Mouse (Mus musculus) hindbrain, embryonic 11.5 days (tissue): ENCODE measurements around the gene Atp7b. TPM values are rescaled to one million over a fixed set of nuclear protein-coding genes. Genes with fewer than 3 reads are reported as not detected.
A peak's percentile ranks its signal among the peaks of the same experiment; 100 is the strongest.

Source experiments
- ATAC-seq: fragments of 200-750 bp; cut with Nextera tagmentation; 2 replicates; pipeline ENCODE4 v1.8.0; 2017; ENCODE audit warnings: mild to moderate bottlenecking, moderate TSS enrichment, moderate library complexity; ENCODE audit not compliant: low FRiP score
- DNase-seq: peaks from one replicate; pipeline ENCODE4 v3.0.0-alpha.2; 2015; ENCODE audit warnings: low spot score
- H3K27ac ChIP-seq: fragments of 300-500 bp; sonication (generic); 2 replicates; pipeline ENCODE4 v1.5.1; 2014; ENCODE audit warnings: mild to moderate bottlenecking, low read depth, low read length
- H3K27me3 ChIP-seq: fragments of 300-500 bp; sonication (generic); 2 replicates; pipeline ENCODE4 v1.6.1; 2014; ENCODE audit warnings: mild to moderate bottlenecking, low read length, moderate library complexity, mixed read lengths; ENCODE audit not compliant: control insufficient read depth, insufficient read depth
- H3K36me3 ChIP-seq: fragments of 300-500 bp; sonication (generic); 2 replicates; pipeline ENCODE4 v1.6.1; 2014; ENCODE audit warnings: mild to moderate bottlenecking, low read length, moderate library complexity, mixed read lengths; ENCODE audit not compliant: control insufficient read depth, insufficient read depth
- H3K4me1 ChIP-seq: fragments of 300-500 bp; sonication (generic); replicated peaks from 2 replicates; pipeline ENCODE4 v1.6.1; 2014; ENCODE audit warnings: low read length, mixed read lengths; ENCODE audit not compliant: control insufficient read depth, insufficient read depth
- H3K4me2 ChIP-seq: fragments of 300-500 bp; sonication (generic); replicated peaks from 2 replicates; pipeline ENCODE4 v1.6.1; 2014; ENCODE audit warnings: mild to moderate bottlenecking, low read depth, low read length
- H3K4me3 ChIP-seq: fragments of 300-500 bp; sonication (generic); 2 replicates; pipeline ENCODE4 v1.5.1; 2014; ENCODE audit warnings: low read depth, low read length
- H3K9ac ChIP-seq: fragments of 300-500 bp; sonication (generic); 2 replicates; pipeline ENCODE4 v1.6.1; 2014; ENCODE audit warnings: low read depth, low read length
- H3K9me3 ChIP-seq: fragments of 300-500 bp; sonication (generic); 2 replicates; pipeline ENCODE4 v1.6.1; 2016; ENCODE audit warnings: low read length; ENCODE audit not compliant: control insufficient read depth
- WGBS: fragments of 180-500 bp; shearing (Covaris S2); extraction: QIAGEN DNeasy Blood & Tissue Kit; methylation state at CpG from one replicate; pipeline ENCODE4 v1.1.7; 2014; 5-methylcytosine and 5-hydroxymethylcytosine counted together
- polyA plus RNA-seq: library from polyadenylated mRNA; unstranded; fragments of >200 nt; fragmentation: Nextera tagmentation; extraction: Ambion mirVana; gene quantifications from 2 replicates; pipeline ENCODE4 v1.2.1, GENCODE M21; 2014

Atp7b gene
- polyA plus RNA-seq, 1 experiment from 2014 or later = 1.3 TPM

- Histone ChIP-seq H3K9me3 (no peaks in the 10 kb centered on the region), H3K27ac (no peak overlapping the region), H3K36me3 (no peaks in the 10 kb centered on the region), H3K4me3 (no peak overlapping the region), H3K9ac (no peak overlapping the region), H3K4me2 (no peak overlapping the region), H3K4me1 (no peaks in the 10 kb centered on the region), H3K27me3 (no peaks in the 10 kb centered on the region)
- DNase-seq = no peak
- 83% methylated on average over 9 of the region's 9 CpGs for WGBS
- no peak for ATAC-seq
Measured at GRCm38 (mm10) chr8:22058368-22058767, 1.7 kb downstream of the Atp7b start.

DNA sequence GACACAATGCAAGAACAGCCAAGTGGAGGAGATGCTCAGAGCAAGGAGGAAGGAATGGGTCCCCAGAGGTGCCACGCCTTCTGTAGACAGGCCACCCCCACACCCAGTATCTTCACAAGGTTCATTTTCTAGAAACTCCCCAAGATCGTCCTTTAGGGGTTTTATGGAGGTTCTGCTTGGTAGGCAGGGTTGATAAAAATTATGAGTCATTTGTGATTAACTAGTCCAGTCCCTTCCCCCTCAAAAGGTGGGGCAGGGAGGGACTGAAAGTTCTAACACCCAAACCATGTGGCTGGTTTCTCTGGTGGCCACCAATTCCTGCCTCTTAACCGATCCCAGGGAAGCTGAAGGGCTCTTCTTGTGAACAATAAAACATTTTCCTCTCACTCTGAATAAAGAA, 3.3 kb downstream of the Atp7b start:
- DNase-seq = no peak

GRCm38 (mm10) chr8:22055492-22055877, 4.6 kb downstream of the Atp7b start:
- H3K9ac ChIP-seq = no peak overlapping the region
- H3K4me2 ChIP-seq = no peak overlapping the region
- no peaks in the 10 kb centered on the region for H3K36me3 ChIP-seq
- 90% methylated on average over 2 of the region's 2 CpGs for WGBS
- H3K27ac ChIP-seq = no peak overlapping the region
- no peak overlapping the region for H3K4me3 ChIP-seq
- H3K27me3 ChIP-seq = no peaks in the 10 kb centered on the region
- H3K9me3 ChIP-seq = no peaks in the 10 kb centered on the region
- ATAC-seq (no peak), DNase-seq (no peak)
- H3K4me1 ChIP-seq = no peaks in the 10 kb centered on the region

More for the DNA sequence above, 3.3 kb downstream of the Atp7b start:
- H3K4me1 ChIP-seq = no peaks in the 10 kb centered on the region
- H3K9me3 ChIP-seq = no peaks in the 10 kb centered on the region
- H3K4me2 ChIP-seq = no peak overlapping the region
- WGBS = 80% methylated on average over 3 of the region's 3 CpGs
- no peak overlapping the region for H3K4me3 ChIP-seq
- H3K27me3 ChIP-seq = no peaks in the 10 kb centered on the region
- ATAC-seq = no peak
- H3K27ac ChIP-seq = no peak overlapping the region
- H3K36me3 ChIP-seq = no peaks in the 10 kb centered on the region
- H3K9ac ChIP-seq = no peak overlapping the region

- H3K4me3 ChIP-seq = no peak overlapping the region
- no peak overlapping the region for H3K9ac ChIP-seq
- DNase-seq = no peak
- no peaks in the 10 kb centered on the region for H3K36me3 ChIP-seq
- no peaks in the 10 kb centered on the region for H3K9me3 ChIP-seq
- no peaks in the 10 kb centered on the region for H3K4me1 ChIP-seq
- 83% methylated on average over 12 of the region's 12 CpGs for WGBS
- no peak for ATAC-seq
- no peak overlapping the region for H3K27ac ChIP-seq
- no peak overlapping the region for H3K4me2 ChIP-seq
- no peaks in the 10 kb centered on the region for H3K27me3 ChIP-seq
Measured at GRCm38 (mm10) chr8:22054674-22055491, 5.2 kb downstream of the Atp7b start.

DNA sequence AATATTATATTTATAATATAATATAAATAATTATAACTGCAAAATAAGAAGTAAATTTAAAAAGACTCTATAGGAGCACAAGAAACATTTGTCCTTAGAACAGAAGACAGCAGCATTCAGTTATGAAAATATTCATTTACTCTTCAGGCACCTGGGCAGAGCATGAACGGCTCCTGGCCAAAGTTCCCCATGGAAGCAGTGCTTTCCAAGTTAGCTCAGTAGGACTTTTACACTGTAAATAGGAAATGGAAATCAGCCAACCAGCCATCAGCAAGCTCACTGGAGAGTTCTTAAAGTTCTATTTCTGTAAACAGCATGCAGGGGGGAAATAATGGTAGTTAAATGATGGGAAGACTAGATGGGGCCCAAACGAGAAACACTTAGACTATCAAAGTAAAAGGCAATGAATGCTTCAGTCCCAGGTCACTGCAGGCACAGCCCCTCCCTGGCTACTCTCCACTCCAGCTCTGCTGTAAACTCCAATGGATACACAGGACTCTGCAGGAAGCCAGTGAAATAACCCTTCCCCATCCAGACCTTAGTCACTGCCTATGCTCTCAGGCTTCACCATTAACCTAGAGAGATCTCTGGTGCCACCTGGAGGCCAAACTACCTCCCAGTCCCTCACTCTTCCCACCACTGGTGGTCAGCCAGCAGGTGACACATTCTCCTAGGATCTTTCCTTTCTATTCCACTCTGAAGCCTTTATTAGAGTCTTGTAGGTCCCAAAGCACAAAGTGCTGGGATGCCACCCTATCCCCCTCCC, 12.2 kb downstream of the Atp7b start:
- Histone ChIP-seq H3K9me3 (no peaks in the 10 kb centered on the region), H3K4me2 (no peak overlapping the region), H3K4me3 (no peak overlapping the region), H3K36me3 (no peaks in the 10 kb centered on the region), H3K27ac (no peak overlapping the region), H3K4me1 (no peaks in the 10 kb centered on the region), H3K27me3 (no peaks in the 10 kb centered on the region), H3K9ac (no peak overlapping the region)
- WGBS = 67% methylated on average over 2 of the region's 2 CpGs
- peak; percentile 59; the same call in 1 of the 2 replicates for ATAC-seq
- peak; percentile 63 for DNase-seq

DNA sequence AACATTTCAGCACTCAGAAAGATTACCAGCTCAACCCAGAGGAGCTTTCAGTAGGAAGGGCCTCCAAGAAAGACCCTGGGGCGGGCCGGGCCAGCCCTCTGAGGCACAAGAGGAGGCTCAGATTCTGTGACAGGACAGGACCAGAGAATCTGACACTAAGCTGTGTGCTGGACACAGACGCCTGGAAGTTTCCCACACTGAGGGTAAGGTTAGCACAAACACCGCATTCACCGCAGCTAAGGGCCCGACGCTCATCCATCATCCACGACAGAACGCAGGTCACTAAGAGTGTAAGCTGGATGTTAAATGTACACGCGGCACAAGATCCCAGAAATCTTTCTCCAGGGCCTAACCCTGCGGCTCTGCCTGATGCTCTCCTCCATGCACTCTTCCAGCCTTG, 16.4 kb downstream of the Atp7b start:
- H3K27me3 ChIP-seq = 0 out of 2 replicates have a peak, but pooled peaks cover 2% of the 10 kb centered on the region

GRCm38 (mm10) chr8:22042515-22042914, 17.6 kb downstream of the Atp7b start:
- 94% methylated on average over 3 of the region's 3 CpGs for WGBS
- Histone ChIP-seq H3K4me3 (no peak overlapping the region), H3K9ac (no peak overlapping the region), H3K36me3 (no peaks in the 10 kb centered on the region), H3K27me3 (0 out of 2 replicates have a peak, but pooled peaks cover 2% of the 10 kb centered on the region), H3K4me2 (no peak overlapping the region), H3K9me3 (no peaks in the 10 kb centered on the region), H3K4me1 (no peaks in the 10 kb centered on the region), H3K27ac (no peak overlapping the region)
- no peak for ATAC-seq
- no peak for DNase-seq

More for the DNA sequence above, 16.4 kb downstream of the Atp7b start:
- Histone ChIP-seq H3K4me1 (no peaks in the 10 kb centered on the region), H3K27ac (no peak overlapping the region), H3K4me2 (no peak overlapping the region), H3K4me3 (no peak overlapping the region), H3K9me3 (no peaks in the 10 kb centered on the region), H3K9ac (no peak overlapping the region), H3K36me3 (no peaks in the 10 kb centered on the region)
- 46% methylated on average over 12 of the region's 12 CpGs for WGBS
- DNase-seq (peak; percentile 29), ATAC-seq (peak; percentile 28; the same call in 1 of the 2 replicates)

DNA sequence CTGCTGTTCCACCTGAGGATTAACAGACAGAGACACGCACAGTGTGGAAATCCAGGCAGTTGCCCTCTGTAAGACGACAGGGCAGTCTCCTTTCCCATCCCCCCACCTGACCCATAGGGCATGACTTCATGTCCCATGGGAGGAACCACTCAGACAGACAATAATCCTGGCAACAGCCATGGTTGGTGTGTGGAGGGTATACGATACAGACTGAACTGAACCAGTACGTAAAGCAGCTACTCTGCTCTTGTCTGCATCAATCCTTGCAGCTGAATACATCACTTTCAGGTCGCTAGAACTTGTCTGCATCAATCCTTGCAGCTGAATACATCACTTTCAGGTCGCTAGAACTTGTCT, 20.0 kb downstream of the Atp7b start:
- no peak overlapping the region for H3K27ac ChIP-seq
- 34% methylated on average over 6 of the region's 6 CpGs for WGBS
- H3K9me3 ChIP-seq = no peaks in the 10 kb centered on the region
- ATAC-seq = peak; percentile 10
- no peak overlapping the region for H3K4me2 ChIP-seq
- no peak overlapping the region for H3K4me3 ChIP-seq
- DNase-seq = no peak
- H3K9ac ChIP-seq = no peak overlapping the region
- no peaks in the 10 kb centered on the region for H3K36me3 ChIP-seq
- 0 out of 2 replicates have a peak, but pooled peaks cover 2% of the 10 kb centered on the region for H3K27me3 ChIP-seq
- H3K4me1 ChIP-seq = no peaks in the 10 kb centered on the region
